Mouse (Mus musculus): Measurements from ENCODE around the gene Sgms1. TPM values are rescaled to one million over a fixed set of nuclear protein-coding genes. Genes with fewer than 3 reads are reported as not detected.
"Not testable (repeated sequence)": the region's sequence is repeated elsewhere in the genome, so short reads cannot be mapped to it uniquely, and the experiment has no call there.

The Sgms1 gene
- polyA plus RNA-seq, 1 experiment: 15.8 TPM

- H3K27ac ChIP-seq (ENCODE audit: insufficient read depth, low read length): no peak overlapping the region
- H3K4me3 ChIP-seq (ENCODE audit: extremely low read depth, insufficient read depth, insufficient read length): no peak overlapping the region
- WGBS: 91% methylated on average over 12 of the region's 12 CpGs
These were observed 30.6 kb downstream of the Sgms1 start for GRCm38 (mm10) chr19:32358699-32359517.

GRCm38 (mm10) chr19:32358011-32358410 is 31.5 kb downstream of the Sgms1 start:
- 94% methylated on average over 7 of the region's 7 CpGs for WGBS
- not testable (repeated sequence) for H3K36me3 ChIP-seq (ENCODE audit: control insufficient read depth, insufficient read depth, low read length); H3K27me3 ChIP-seq (ENCODE audit: control insufficient read depth, insufficient read depth, low read length); H3K27ac ChIP-seq (ENCODE audit: insufficient read depth, low read length); H3K4me3 ChIP-seq (ENCODE audit: extremely low read depth, insufficient read depth, insufficient read length); DNase-seq (ENCODE audit: low read depth in 1 of 2, low spot score in 2 of 2); H3K4me1 ChIP-seq (ENCODE audit: control insufficient read depth, insufficient read depth, insufficient read length)

More at GRCm38 (mm10) chr19:32358699-32359517, 30.6 kb downstream of the Sgms1 start:
- TF ChIP-seq POLR2A (IDR thresholded peaks at IDR 0.05; ENCODE audit: low read depth, low read length): no peak
- TF ChIP-seq CTCF (IDR thresholded peaks at IDR 0.05; ENCODE audit: extremely low read depth, insufficient read depth, insufficient read length, insufficient replicate concordance): no peak
- peaks cover 6% of the 10 kb centered on the region; the same call in 1 of the 2 replicates for H3K4me1 ChIP-seq (ENCODE audit: control insufficient read depth, insufficient read depth, insufficient read length)
- no peak for DNase-seq (ENCODE audit: low read depth in 1 of 2, low spot score in 2 of 2)
- H3K27me3 ChIP-seq (ENCODE audit: control insufficient read depth, insufficient read depth, low read length): no peaks in the 10 kb centered on the region
- no peaks in the 10 kb centered on the region for H3K36me3 ChIP-seq (ENCODE audit: control insufficient read depth, insufficient read depth, low read length)

GRCm38 (mm10) chr19:32356166-32356565 is 33.3 kb downstream of the Sgms1 start:
- DNase-seq (ENCODE audit: low read depth in 1 of 2, low spot score in 2 of 2): no peak
- Histone ChIP-seq H3K4me3 (ENCODE audit: extremely low read depth, insufficient read depth, insufficient read length) (no peak overlapping the region), H3K4me1 (ENCODE audit: control insufficient read depth, insufficient read depth, insufficient read length) (no peaks in the 10 kb centered on the region), H3K27me3 (ENCODE audit: control insufficient read depth, insufficient read depth, low read length) (no peaks in the 10 kb centered on the region), H3K36me3 (ENCODE audit: control insufficient read depth, insufficient read depth, low read length) (no peaks in the 10 kb centered on the region), H3K27ac (ENCODE audit: insufficient read depth, low read length) (no peak overlapping the region)
- WGBS: 92% methylated on average over 4 of the region's 4 CpGs
- TF ChIP-seq CTCF (IDR thresholded peaks at IDR 0.05; ENCODE audit: extremely low read depth, insufficient read depth, insufficient read length, insufficient replicate concordance) (no peak), POLR2A (IDR thresholded peaks at IDR 0.05; ENCODE audit: low read depth, low read length) (no peak)

GRCm38 (mm10) chr19:32353447-32353846 is 36.1 kb downstream of the Sgms1 start:
- H3K4me3 ChIP-seq (ENCODE audit: extremely low read depth, insufficient read depth, insufficient read length): no peak overlapping the region
- H3K27ac ChIP-seq (ENCODE audit: insufficient read depth, low read length): no peak overlapping the region
- no peak for DNase-seq (ENCODE audit: low read depth in 1 of 2, low spot score in 2 of 2)
- no peaks in the 10 kb centered on the region for H3K27me3 ChIP-seq (ENCODE audit: control insufficient read depth, insufficient read depth, low read length)
- H3K4me1 ChIP-seq (ENCODE audit: control insufficient read depth, insufficient read depth, insufficient read length): no peaks in the 10 kb centered on the region
- whole genome bisulfite sequencing: 94% methylated on average over 9 of the region's 9 CpGs
- no peak for TF ChIP-seq POLR2A (IDR thresholded peaks at IDR 0.05; ENCODE audit: low read depth, low read length)
- no peak for TF ChIP-seq CTCF (IDR thresholded peaks at IDR 0.05; ENCODE audit: extremely low read depth, insufficient read depth, insufficient read length, insufficient replicate concordance)
- no peaks in the 10 kb centered on the region for H3K36me3 ChIP-seq (ENCODE audit: control insufficient read depth, insufficient read depth, low read length)

GRCm38 (mm10) chr19:32348955-32349654 is 40.4 kb downstream of the Sgms1 start:
- Histone ChIP-seq H3K27ac (ENCODE audit: insufficient read depth, low read length) (no peak overlapping the region), H3K4me1 (ENCODE audit: control insufficient read depth, insufficient read depth, insufficient read length) (no peaks in the 10 kb centered on the region)

GRCm38 (mm10) chr19:32347491-32347890 is 42.0 kb downstream of the Sgms1 start:
- no peak for DNase-seq (ENCODE audit: low read depth in 1 of 2, low spot score in 2 of 2)
- Histone ChIP-seq H3K27me3 (ENCODE audit: control insufficient read depth, insufficient read depth, low read length) (no peaks in the 10 kb centered on the region), H3K4me3 (ENCODE audit: extremely low read depth, insufficient read depth, insufficient read length) (no peak overlapping the region), H3K4me1 (ENCODE audit: control insufficient read depth, insufficient read depth, insufficient read length) (no peaks in the 10 kb centered on the region; the same call in 1 of the 2 replicates), H3K27ac (ENCODE audit: insufficient read depth, low read length) (no peak overlapping the region), H3K36me3 (ENCODE audit: control insufficient read depth, insufficient read depth, low read length) (no peaks in the 10 kb centered on the region)
- no peak for TF ChIP-seq CTCF (IDR thresholded peaks at IDR 0.05; ENCODE audit: extremely low read depth, insufficient read depth, insufficient read length, insufficient replicate concordance)
- TF ChIP-seq POLR2A (IDR thresholded peaks at IDR 0.05; ENCODE audit: low read depth, low read length): no peak
- WGBS: 88% methylated on average over 5 of the region's 5 CpGs

More at GRCm38 (mm10) chr19:32348955-32349654, 40.4 kb downstream of the Sgms1 start:
- Histone ChIP-seq H3K4me3 (ENCODE audit: extremely low read depth, insufficient read depth, insufficient read length) (no peak overlapping the region), H3K36me3 (ENCODE audit: control insufficient read depth, insufficient read depth, low read length) (no peaks in the 10 kb centered on the region), H3K27me3 (ENCODE audit: control insufficient read depth, insufficient read depth, low read length) (no peaks in the 10 kb centered on the region)
- WGBS: 80% methylated on average over 7 of the region's 7 CpGs
- no peak for DNase-seq (ENCODE audit: low read depth in 1 of 2, low spot score in 2 of 2)
- TF ChIP-seq POLR2A (IDR thresholded peaks at IDR 0.05; ENCODE audit: low read depth, low read length) (no peak), CTCF (IDR thresholded peaks at IDR 0.05; ENCODE audit: extremely low read depth, insufficient read depth, insufficient read length, insufficient replicate concordance) (no peak)
